Mouse (Mus musculus) adrenal gland, adult 8-10 months (tissue): ENCODE measurements around the gene Cdcp2. TPM values are rescaled to one million over a fixed set of nuclear protein-coding genes. Genes with fewer than 3 reads are reported as not detected.

Source experiments
- DNase-seq: peaks from one replicate; pipeline ENCODE4 v3.0.0; 2022
- total RNA-seq, 4 experiments: library from RNA; stranded (reverse); gene quantifications; 2 replicates each; pipeline ENCODE4 v1.2.4; 2022

Gene Cdcp2
- total RNA-seq, 4 experiments from 2014 or later: 0.09 to 0.14 (median 0.12) TPM

- no peak for DNase-seq
Observed at GRCm38 (mm10) chr4:107135663-107136062, 39.0 kb downstream of the Cdcp2 start.

GRCm38 (mm10) chr4:107136531-107136930 is 39.8 kb downstream of the Cdcp2 start:
- DNase-seq: no peak

DNA sequence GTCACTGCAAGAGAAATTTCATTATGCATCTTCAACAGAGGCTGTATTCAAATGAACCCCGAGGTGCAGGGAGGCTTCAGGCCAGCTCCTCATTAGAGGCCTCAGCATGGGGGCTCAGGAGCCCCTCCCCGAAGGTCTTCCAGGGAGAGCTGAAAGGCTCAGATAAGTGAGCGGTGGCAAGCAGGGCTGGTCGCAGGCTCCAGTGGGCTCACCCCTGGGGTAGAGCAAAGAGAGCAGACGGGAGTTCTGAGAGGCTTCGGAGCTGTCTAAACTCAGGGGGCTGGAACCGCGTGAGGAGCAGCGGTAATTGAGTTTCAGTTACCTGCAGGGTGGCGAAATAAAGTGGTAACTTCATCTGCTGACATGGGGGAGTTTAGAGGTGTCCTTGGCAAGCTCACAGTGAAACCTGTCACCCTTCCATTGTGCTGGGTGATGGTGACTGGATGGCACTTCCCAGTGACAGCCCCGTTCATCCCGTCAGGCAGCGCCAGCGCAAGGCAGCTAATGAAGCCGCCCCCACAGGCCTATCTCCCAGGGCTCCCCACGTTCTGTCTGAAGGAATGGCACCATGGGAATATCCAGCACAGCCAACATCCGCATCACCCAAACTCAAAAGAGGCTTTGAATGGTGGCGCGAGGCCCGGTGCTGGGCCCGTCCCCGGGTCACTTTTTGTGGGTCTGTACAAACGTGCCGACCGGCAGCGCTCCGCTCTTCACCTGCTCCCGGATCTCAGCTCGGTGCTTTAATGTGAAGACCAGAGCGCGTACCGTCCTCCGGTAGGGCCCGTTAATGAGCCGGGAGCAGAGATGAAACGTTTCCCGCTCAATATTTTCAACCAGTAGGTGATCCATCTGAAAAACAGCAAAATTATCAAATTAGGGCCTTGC is 42.5 kb downstream of the Cdcp2 start:
- no peak for DNase-seq

DNA sequence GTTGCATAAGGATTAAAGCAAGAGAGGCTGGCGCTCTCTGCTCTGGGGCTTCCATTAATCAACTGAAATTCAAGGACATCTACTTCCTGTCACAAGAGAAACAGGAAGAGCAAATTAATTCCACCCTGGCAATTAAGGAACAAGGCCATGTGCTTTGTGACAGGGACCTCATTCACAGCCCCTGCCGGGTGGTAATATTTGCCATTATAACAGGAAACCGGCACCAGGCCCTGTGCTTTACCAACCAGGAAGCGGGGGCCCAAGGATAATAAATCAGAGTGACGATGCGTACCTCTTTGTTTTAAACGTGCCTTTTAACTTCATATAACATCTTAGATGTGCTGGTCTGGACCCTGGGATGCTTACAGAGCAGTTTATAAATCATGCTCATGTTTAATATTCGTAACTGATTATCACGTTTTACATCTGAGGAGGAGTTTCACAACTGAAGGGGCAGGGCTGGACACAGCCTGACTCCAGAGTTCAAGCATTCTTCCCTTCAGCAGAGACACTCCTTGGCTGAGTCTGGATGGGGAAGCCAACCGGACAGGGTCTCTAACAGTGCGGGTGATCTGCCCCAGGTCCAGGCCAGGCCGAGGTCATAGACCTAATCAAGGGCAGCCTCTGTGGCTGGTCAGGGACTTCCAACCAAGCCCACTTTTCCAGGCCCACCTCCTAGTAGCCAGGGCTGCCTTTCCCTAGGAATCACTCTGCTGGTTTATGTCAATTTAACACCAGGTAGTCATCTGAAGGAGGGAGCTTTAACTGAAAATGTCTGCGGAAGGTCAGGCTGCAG is 43.3 kb downstream of the Cdcp2 start:
- DNase-seq: no peak

GRCm38 (mm10) chr4:107143511-107143910 is 46.8 kb downstream of the Cdcp2 start:
- no peak for DNase-seq

GRCm38 (mm10) chr4:107150991-107151390 is 54.3 kb downstream of the Cdcp2 start:
- no peak for DNase-seq

DNA sequence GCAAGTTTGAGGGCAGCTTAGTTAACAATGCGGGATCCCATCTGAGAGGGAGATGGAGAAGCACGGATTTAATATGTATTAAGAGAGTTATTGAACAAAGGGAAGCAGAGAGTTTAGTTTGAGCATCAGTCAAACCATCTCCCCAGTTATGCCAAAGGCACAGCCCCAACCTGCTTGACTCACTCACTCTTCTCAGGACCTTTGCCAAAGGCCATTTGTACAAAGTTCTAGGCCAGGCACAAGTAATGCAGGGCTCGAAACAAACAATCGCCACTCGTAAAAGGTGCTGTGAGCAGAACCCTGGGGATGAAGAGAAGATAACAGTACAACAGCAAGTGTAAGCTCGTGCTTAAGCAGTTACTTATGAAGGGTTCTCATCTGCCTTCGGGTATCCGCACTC is 55.9 kb downstream of the Cdcp2 start:
- no peak for DNase-seq

DNA sequence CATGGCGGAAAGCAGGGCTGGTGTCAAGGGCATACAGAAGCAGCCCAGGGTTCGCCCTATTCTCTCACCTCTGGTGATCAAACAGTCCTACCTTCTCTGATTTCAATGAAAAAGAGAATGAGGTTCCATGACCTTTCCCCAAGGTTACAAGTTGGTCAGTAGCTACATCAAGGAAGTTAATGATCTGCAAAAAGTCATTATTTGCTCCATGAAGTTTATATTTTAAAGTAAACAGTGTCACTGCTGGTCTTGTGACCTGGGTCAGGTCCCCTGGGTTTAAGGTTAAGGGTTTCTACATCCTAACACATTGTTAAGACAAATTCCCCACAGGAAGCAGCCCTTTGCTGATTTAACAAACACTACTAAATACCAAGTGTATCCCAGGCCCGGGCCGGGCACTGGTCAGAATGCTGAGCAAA is 60.3 kb downstream of the Cdcp2 start:
- DNase-seq: no peak

DNA sequence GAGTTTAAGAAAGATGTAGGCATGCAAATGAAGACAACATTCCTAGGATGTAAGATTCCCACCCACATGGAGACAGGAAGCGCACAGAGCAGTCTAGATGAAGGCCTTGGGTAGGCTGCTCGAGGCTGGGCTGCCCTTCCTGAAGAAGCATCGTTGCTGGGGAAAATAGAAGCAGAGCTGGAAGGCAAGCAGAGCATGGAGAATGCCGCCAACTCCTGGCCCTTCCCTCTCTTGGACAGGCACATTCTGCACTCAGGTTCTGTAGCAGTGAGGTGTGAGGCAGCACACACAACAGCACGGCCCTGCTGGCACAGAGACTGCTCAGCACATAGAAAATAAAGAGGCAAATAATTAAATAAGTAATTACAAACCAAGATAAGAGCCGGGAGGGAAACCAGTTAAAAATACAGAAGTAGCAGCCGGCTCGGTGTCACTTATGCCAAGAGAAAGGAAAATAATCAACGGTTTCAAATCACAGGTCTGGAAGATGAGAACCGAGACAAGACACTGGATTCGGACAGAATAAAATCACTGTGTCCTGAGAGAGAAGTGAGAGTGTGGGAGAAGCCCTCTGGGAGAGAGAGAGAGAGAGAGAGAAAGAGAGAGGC is 62.6 kb downstream of the Cdcp2 start:
- DNase-seq: no peak

DNA sequence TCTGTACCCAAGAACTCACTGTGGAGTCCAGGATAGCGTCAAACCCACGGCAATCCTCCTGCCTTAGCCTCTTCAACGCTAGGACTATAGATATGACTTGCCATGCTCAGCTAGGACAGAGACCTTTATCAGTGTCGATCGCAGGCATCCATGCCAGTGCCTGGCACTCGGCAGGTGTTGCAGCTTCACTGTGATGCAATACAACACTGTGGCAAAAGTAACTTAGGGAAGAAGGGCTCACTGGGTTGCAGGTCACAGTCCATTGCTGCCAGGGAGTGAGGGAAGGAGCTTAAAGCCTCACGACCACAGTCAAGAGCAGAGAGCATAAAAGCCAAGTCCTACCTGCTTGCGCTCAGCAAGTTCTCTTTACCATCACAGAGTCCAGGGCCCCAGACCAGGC is 63.5 kb downstream of the Cdcp2 start:
- no peak for DNase-seq

Other genes with a start within 250 kb of the Cdcp2 start
- gene Ssbp3, start 186.2 kb upstream of the Cdcp2 start, total RNA-seq: 100 to 1,000 TPM in 2 of 4 experiments, 10 to 100 TPM in 2; 70.3 to 121 (median 101) TPM
- 100 to 1,000 TPM; 102 to 114 (median 112) TPM for gene Mrpl37, start 30.0 kb upstream of the Cdcp2 start, total RNA-seq
- gene Cyb5rl, start 29.9 kb upstream of the Cdcp2 start, total RNA-seq: 10 to 100 TPM; 28.6 to 43.4 (median 29.7) TPM
- gene Tmem59, start 81.5 kb downstream of the Cdcp2 start, total RNA-seq: 100 to 1,000 TPM; 451 to 533 (median 471) TPM
- 10 to 100 TPM; 23.3 to 31.5 (median 27.7) TPM for gene Tceanc2, start 82.2 kb downstream of the Cdcp2 start, total RNA-seq
- not detected for gene Ldlrad1, start 112.3 kb downstream of the Cdcp2 start, total RNA-seq
- 10 to 100 TPM; 24.4 to 36.1 (median 30.6) TPM for gene Lrrc42, start 156.6 kb downstream of the Cdcp2 start, total RNA-seq
- gene Hspb11, start 156.7 kb downstream of the Cdcp2 start, total RNA-seq: 10 to 100 TPM; 16.2 to 23.9 (median 20.9) TPM
- not detected for gene Dio1, start 210.3 kb downstream of the Cdcp2 start, total RNA-seq
- gene Yipf1, start 217.5 kb downstream of the Cdcp2 start, total RNA-seq: 10 to 100 TPM; 54.4 to 81.5 (median 68.7) TPM